Mouse (Mus musculus) limb, embryonic 12.5 days (tissue): ENCODE data around the gene Cyp2j5. TPM values are rescaled to one million over a fixed set of nuclear protein-coding genes. Genes with fewer than 3 reads are reported as not detected.
"Not testable (repeated sequence)": the region's sequence is repeated elsewhere in the genome, so short reads cannot be mapped to it uniquely, and the experiment has no call there.

Source experiments
- ATAC-seq: fragments of 200-750 bp; cut with Nextera tagmentation; 2 replicates; pipeline ENCODE4 v1.8.0; 2017; ENCODE audit warnings: low read depth, moderate TSS enrichment; ENCODE audit not compliant: insufficient number of reproducible peaks, insufficient read depth, low FRiP score, low TSS enrichment
- H3K27ac ChIP-seq: fragments of 300-500 bp; sonication (generic); 2 replicates; pipeline ENCODE4 v1.5.1; 2016; ENCODE audit warnings: mild to moderate bottlenecking, moderate library complexity
- H3K27me3 ChIP-seq: fragments of 300-500 bp; sonication (generic); 2 replicates; pipeline ENCODE4 v1.6.1; 2016; ENCODE audit warnings: mild to moderate bottlenecking, moderate library complexity
- H3K36me3 ChIP-seq: fragments of 300-500 bp; sonication (generic); 2 replicates; pipeline ENCODE4 v1.6.1; 2016; ENCODE audit warnings: mild to moderate bottlenecking, moderate library complexity
- H3K4me1 ChIP-seq: fragments of 300-500 bp; sonication (generic); replicated peaks from 2 replicates; pipeline ENCODE4 v1.6.1; 2016
- H3K4me2 ChIP-seq: fragments of 300-500 bp; sonication (generic); 2 replicates; pipeline ENCODE4 v1.6.1; 2016; ENCODE audit warnings: mild to moderate bottlenecking, moderate library complexity
- H3K4me3 ChIP-seq: fragments of 300-500 bp; sonication (generic); replicated peaks from 2 replicates; pipeline ENCODE4 v1.5.1; 2016; ENCODE audit warnings: mild to moderate bottlenecking
- H3K9ac ChIP-seq: fragments of 300-500 bp; sonication (generic); replicated peaks from 2 replicates; pipeline ENCODE4 v1.6.1; 2016; ENCODE audit warnings: mild to moderate bottlenecking, moderate library complexity
- H3K9me3 ChIP-seq: fragments of 300-500 bp; sonication (generic); 2 replicates; pipeline ENCODE4 v1.6.1; 2016; ENCODE audit warnings: mild to moderate bottlenecking, moderate library complexity
- WGBS: fragments of 180-500 bp; shearing (Covaris S2); methylation state at CpG from one replicate; pipeline ENCODE4 v1.1.7; 2016; 5-methylcytosine and 5-hydroxymethylcytosine counted together
- polyA plus RNA-seq: library from polyadenylated mRNA; unstranded; fragments of >200 nt; fragmentation: Nextera tagmentation; extraction: Ambion mirVana; gene quantifications from 2 replicates; pipeline ENCODE4 v1.2.1, GENCODE M21; 2016

Cyp2j5 gene
- polyA plus RNA-seq, 1 experiment from 2014 or later = not detected

- Histone ChIP-seq H3K27me3 (no peaks in the 10 kb centered on the region), H3K4me3 (no peak overlapping the region), H3K27ac (no peak overlapping the region), H3K9ac (no peak overlapping the region), H3K4me1 (no peaks in the 10 kb centered on the region), H3K9me3 (peaks cover 8% of the 10 kb centered on the region; the same call in 1 of the 2 replicates), H3K36me3 (no peaks in the 10 kb centered on the region), H3K4me2 (no peak overlapping the region)
- 81% methylated on average over 1 of the region's 1 CpGs for WGBS
- no peak for ATAC-seq
Observed at GRCm38 (mm10) chr4:96622474-96622873, 41.5 kb downstream of the Cyp2j5 start.

- Histone ChIP-seq H3K4me3 (peak overlapping the region; percentile 39), H3K9ac (no peak overlapping the region), H3K4me2 (peak overlapping the region; percentile 61), H3K27ac (no peak overlapping the region), H3K4me1 (peaks cover 4% of the 10 kb centered on the region; the same call in 1 of the 2 replicates), H3K27me3 (no peaks in the 10 kb centered on the region), H3K36me3 (no peaks in the 10 kb centered on the region), H3K9me3 (no peaks in the 10 kb centered on the region)
- WGBS = 48% methylated on average over 4 of the region's 4 CpGs
- peak; percentile 76 for ATAC-seq
Observed at GRCm38 (mm10) chr4:96591791-96592150, 72.2 kb downstream of the Cyp2j5 start.

GRCm38 (mm10) chr4:96590911-96591790 lies 72.8 kb downstream of the Cyp2j5 start, which contains the start of gene Cyp2j9:
Gene Cyp2j9 (minus strand): TSS chr4:96591578.
- Histone ChIP-seq H3K36me3 (no peaks in the 10 kb centered on the region), H3K4me1 (peaks cover 4% of the 10 kb centered on the region; the same call in 1 of the 2 replicates), H3K9ac (peak within 1 kb of the TSS; percentile 40), H3K4me2 (peak within 1 kb of the TSS; percentile 61), H3K9me3 (no peaks in the 10 kb centered on the region), H3K27ac (no peak within 1 kb of the TSS), H3K27me3 (no peaks in the 10 kb centered on the region), H3K4me3 (peak within 1 kb of the TSS; percentile 39)
- WGBS = 8% methylated on average over 18 of the region's 18 CpGs
- ATAC-seq = peak; percentile 73; the same call in 1 of the 2 replicates

GRCm38 (mm10) chr4:96581425-96582088 lies 82.4 kb downstream of the Cyp2j5 start:
- no peak for ATAC-seq
- H3K4me2 ChIP-seq = no peak overlapping the region
- no peaks in the 10 kb centered on the region for H3K4me1 ChIP-seq
- H3K27me3 ChIP-seq = no peaks in the 10 kb centered on the region
- H3K9me3 ChIP-seq = no peaks in the 10 kb centered on the region
- WGBS = 90% methylated on average over 1 of the region's 1 CpGs
- H3K36me3 ChIP-seq = no peaks in the 10 kb centered on the region
- H3K9ac ChIP-seq = no peak overlapping the region
- H3K27ac ChIP-seq = no peak overlapping the region
- no peak overlapping the region for H3K4me3 ChIP-seq

- not testable (repeated sequence) for H3K9me3 ChIP-seq, H3K36me3 ChIP-seq, H3K4me2 ChIP-seq, H3K4me1 ChIP-seq, H3K27ac ChIP-seq, H3K27me3 ChIP-seq, ATAC-seq, H3K4me3 ChIP-seq, H3K9ac ChIP-seq
- WGBS = 49% methylated on average over 6 of the region's 6 CpGs
Observed at GRCm38 (mm10) chr4:96580351-96580750, 83.6 kb downstream of the Cyp2j5 start.

Other genes with a start within 250 kb of the Cyp2j5 start
- gene Cyp2j8, start 156.8 kb downstream of the Cyp2j5 start, polyA plus RNA-seq = not detected in 2 replicates
- 7.3 and 7.6 TPM in 2 replicates for gene Cyp2j6, start 110.5 kb downstream of the Cyp2j5 start, polyA plus RNA-seq
- 1.1 TPM in 2 replicates for gene Cyp2j9, start 72.6 kb downstream of the Cyp2j5 start, polyA plus RNA-seq
- not detected in 2 replicates for gene Gm12695, start 121.0 kb upstream of the Cyp2j5 start, polyA plus RNA-seq